ENCODE assay signal across 9 mouse cellular contexts in the genomic region with DNA sequence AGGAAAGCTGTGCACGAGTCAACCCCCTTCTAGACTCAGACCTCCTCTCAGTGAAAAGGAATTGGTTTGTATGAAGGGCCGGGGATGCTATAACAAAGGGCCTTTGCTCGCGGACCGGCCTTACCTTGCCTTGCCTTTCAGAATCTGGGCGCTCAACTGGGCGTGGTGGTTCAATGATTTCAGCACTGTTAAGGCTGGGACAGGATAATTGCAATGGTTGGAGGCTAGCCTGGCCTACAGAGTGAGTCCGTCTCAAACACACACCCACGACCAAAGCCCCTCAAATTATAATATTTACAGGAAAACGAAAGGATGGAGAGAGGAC. TPM values are rescaled to one million over a fixed set of nuclear protein-coding genes. Genes with fewer than 3 reads are reported as not detected.
DNase-seq lines count a peak whose midpoint lies in the region; ATAC-seq and TF ChIP-seq lines count a peak whose summit lies in the region.
"Had no signal": no experiment of that assay in that cellular context is flagged by ENCODE, and none has a peak within 500 bp of the region (broad histone marks: within the 10 kb centered on the region; RNA-seq: fewer than 3 reads in every experiment).

A gene (minus strand): TSS at position 132 of the 325 bp plus-strand sequence.

- DNase-seq in cerebellum, adult 2 months = no peak
- no peak for DNase-seq in lung, postnatal 14 days
- no peak for DNase-seq in large intestine, adult 2 months (ENCODE audit: low read depth, low spot score)
- DNase-seq in urinary bladder, postnatal 4 days (ENCODE audit: low spot score in 2 of 2) = no peak
- no peak for DNase-seq in gastrocnemius, postnatal 36 days

- H3K27ac ChIP-seq in cerebellum, adult 2 months (ENCODE audit: insufficient read depth, low read length) = 0 out of 2 replicates have a peak within 1 kb of the TSS, but pooled peaks have one; percentile 6
- no peak within 1 kb of the TSS for H3K27ac ChIP-seq in lung, embryonic 16.5 days (ENCODE audit: low read length)
- H3K27ac ChIP-seq in neural tube, embryonic 15.5 days (replicated peaks) = peak within 1 kb of the TSS; percentile 80

- peak within 1 kb of the TSS; percentile 72 for H3K4me3 ChIP-seq in cerebellum, adult 2 months (replicated peaks; ENCODE audit: insufficient read depth, low read depth, low read length)
- H3K4me3 ChIP-seq in lung, embryonic 16.5 days (ENCODE audit: low read length) = peak within 1 kb of the TSS; percentile 55
- peak within 1 kb of the TSS; percentile 67 for H3K4me3 ChIP-seq in neural tube, embryonic 15.5 days (replicated peaks)

- H3K4me1 ChIP-seq in cerebellum, adult 2 months (ENCODE audit: control insufficient read depth, insufficient read depth, low read length) = no peaks in the 10 kb centered on the region
- peaks cover 18% of the 10 kb centered on the region for H3K4me1 ChIP-seq in lung, embryonic 16.5 days (replicated peaks; ENCODE audit: control insufficient read depth, insufficient read depth, low read length)
- H3K4me1 ChIP-seq in neural tube, embryonic 15.5 days = peaks cover 28% of the 10 kb centered on the region

- H3K36me3 ChIP-seq in lung, embryonic 16.5 days (ENCODE audit: control insufficient read depth, insufficient read depth, low read length) = no peaks in the 10 kb centered on the region
- no peaks in the 10 kb centered on the region for H3K36me3 ChIP-seq in neural tube, embryonic 15.5 days

- H3K9ac ChIP-seq in lung, embryonic 16.5 days (ENCODE audit: low read length) = peak within 1 kb of the TSS; percentile 64
- H3K9ac ChIP-seq in neural tube, embryonic 15.5 days (replicated peaks) = peak within 1 kb of the TSS; percentile 68

- TF ChIP-seq POLR2A in cerebellum, adult 2 months (IDR thresholded peaks at IDR 0.05; ENCODE audit: borderline replicate concordance, insufficient read depth, low read length) = no peak

- WGBS in cerebellum, adult 2 months = 18% methylated on average over 10 of the region's 10 CpGs
- 20% methylated on average over 10 of the region's 10 CpGs for WGBS in lung, embryonic 16.5 days
- WGBS in large intestine, adult 2 months = 28% methylated on average over 10 of the region's 10 CpGs
- WGBS in neural tube, embryonic 15.5 days = 5% methylated on average over 10 of the region's 10 CpGs

- H3K4me2 ChIP-seq in lung, embryonic 16.5 days (ENCODE audit: low read depth, low read length) = peak within 1 kb of the TSS; percentile 80
- peak within 1 kb of the TSS; percentile 89 for H3K4me2 ChIP-seq in neural tube, embryonic 15.5 days

- no peaks in the 10 kb centered on the region for H3K9me3 ChIP-seq in lung, embryonic 16.5 days (ENCODE audit: control insufficient read depth, low read length)
- H3K9me3 ChIP-seq in neural tube, embryonic 15.5 days (replicated peaks) = no peaks in the 10 kb centered on the region

- TF ChIP-seq CTCF in cerebellum, adult 2 months (IDR thresholded peaks at IDR 0.05; ENCODE audit: borderline replicate concordance, insufficient read depth, low read depth, low read length) = no peak

- intact Hi-C loops in gastrocnemius, postnatal 36 days (cut with DNase I) = no loop called here

- H3K27me3 ChIP-seq in cerebellum, adult 2 months (ENCODE audit: control insufficient read depth, insufficient read depth, low read length) = no peaks in the 10 kb centered on the region
- peaks cover 3% of the 10 kb centered on the region; the same call in 1 of the 2 replicates for H3K27me3 ChIP-seq in lung, embryonic 16.5 days (ENCODE audit: control insufficient read depth, insufficient read depth, low read depth, low read length)
- 0 out of 2 replicates have a peak, but pooled peaks cover 4% of the 10 kb centered on the region for H3K27me3 ChIP-seq in neural tube, embryonic 15.5 days (replicated peaks)

- ATAC-seq in cerebellum, adult (ENCODE audit: insufficient number of reproducible peaks, low FRiP score, low TSS enrichment) = no peak
- no peak for ATAC-seq in lung, embryonic 16.5 days (ENCODE audit: low read depth)
- ATAC-seq in neural tube, embryonic 15.5 days (ENCODE audit: low FRiP score) = peak; percentile 53; the same call in 1 of the 2 replicates

RNA-seq across cellular contexts. Expression of the gene that starts here (rescaled TPM):
- 9.7 and 10.4 TPM in 2 replicates for polyA plus RNA-seq in cerebellum, adult 2 months (2012; rRNA removed)
- 12.3 and 13.4 TPM in 2 replicates for polyA plus RNA-seq in lung, embryonic 16.5 days (2015; fragmentation: Nextera tagmentation; extraction: Ambion mirVana)
- polyA plus RNA-seq in large intestine, adult 2 months (2012; rRNA removed) = 158 TPM in 2 replicates
- 11.4 and 19.3 TPM in 2 replicates for polyA plus RNA-seq in neural tube, embryonic 15.5 days (2015; fragmentation: Nextera tagmentation; extraction: Ambion mirVana)
- total RNA-seq in gastrocnemius, postnatal 36 days (2021) = under 1 TPM; 0.20 to 0.69 TPM
- total RNA-seq: neutrophil, adult 5-6 weeks had no signal
